Mouse (Mus musculus): Measurements from ENCODE around the gene Socs1.

DNA sequence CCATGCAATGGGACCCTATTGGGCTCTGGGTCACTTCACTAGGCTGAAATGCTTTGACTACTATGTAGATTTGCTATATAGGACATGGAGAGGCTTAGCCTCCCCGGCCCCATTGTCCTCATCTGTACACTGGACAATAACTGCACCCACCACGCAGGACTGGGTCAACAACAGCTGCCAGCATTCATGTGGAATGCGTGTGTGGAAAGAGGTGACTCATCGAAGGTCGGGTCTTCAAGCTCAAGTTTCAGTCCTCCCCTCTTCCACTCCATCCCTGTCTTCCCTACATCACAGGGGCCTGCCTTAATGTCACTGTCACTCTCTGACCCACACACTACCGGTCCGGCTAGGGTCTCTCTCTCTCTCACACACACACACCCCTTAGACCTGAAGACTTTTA is 9.0 kb downstream of the Socs1 start:
- no peak for TF ChIP-seq CTCF (IDR thresholded peaks at IDR 0.05; ENCODE audit: low read depth)
- TF ChIP-seq EP300 (optimal IDR thresholded peaks at IDR 0.05): no peak
